Mouse (Mus musculus) forebrain, postnatal 0 days (tissue): ENCODE measurements around the gene Zfp362. TPM values are rescaled to one million over a fixed set of nuclear protein-coding genes. Genes with fewer than 3 reads are reported as not detected.

Experiments used
- ATAC-seq: fragments of 200-750 bp; cut with Nextera tagmentation; 2 replicates; pipeline ENCODE4 v1.8.0; 2017; ENCODE audit warnings: mild to moderate bottlenecking, moderate library complexity
- DNase-seq: peaks from one replicate; pipeline ENCODE4 v3.0.0-alpha.2; 2015
- H3K27ac ChIP-seq: fragments of 300-500 bp; sonication (generic); 2 replicates; pipeline ENCODE4 v1.5.1; 2014; ENCODE audit warnings: low read depth, mild to moderate bottlenecking, antibody characterized with exemption, low read length, moderate library complexity, mixed read lengths
- H3K27me3 ChIP-seq: fragments of 300-500 bp; sonication (generic); 2 replicates; pipeline ENCODE4 v1.6.1; 2014; ENCODE audit warnings: mild to moderate bottlenecking, low read length, mixed read lengths; ENCODE audit not compliant: insufficient read depth
- H3K36me3 ChIP-seq: fragments of 300-500 bp; sonication (generic); 2 replicates; pipeline ENCODE4 v1.6.1; 2014; ENCODE audit warnings: mild to moderate bottlenecking, moderate library complexity; ENCODE audit not compliant: insufficient read depth
- H3K4me1 ChIP-seq: fragments of 300-500 bp; sonication (generic); 2 replicates; pipeline ENCODE4 v1.6.1; 2014; ENCODE audit warnings: antibody characterized with exemption; ENCODE audit not compliant: insufficient read depth
- H3K4me2 ChIP-seq: fragments of 300-500 bp; sonication (generic); 2 replicates; pipeline ENCODE4 v1.6.1; 2014; ENCODE audit warnings: low read depth, mild to moderate bottlenecking, moderate library complexity
- H3K4me3 ChIP-seq: fragments of 300-500 bp; sonication (generic); 2 replicates; pipeline ENCODE4 v1.5.1; 2014; ENCODE audit warnings: low read depth, low read length, mixed read lengths
- H3K9ac ChIP-seq: fragments of 300-500 bp; sonication (generic); 2 replicates; pipeline ENCODE4 v1.6.1; 2014; ENCODE audit warnings: mild to moderate bottlenecking
- H3K9me3 ChIP-seq: fragments of 300-500 bp; sonication (generic); 2 replicates; pipeline ENCODE4 v1.6.1; 2016; ENCODE audit warnings: low read length
- CTCF ChIP-seq: sonication (generic); IDR thresholded peaks from 2 replicates; pipeline ENCODE4 v1.5.1; 2016; ENCODE audit warnings: antibody characterized with exemption, control low read depth, low read depth
- WGBS: fragments of 180-500 bp; shearing (Covaris S2); extraction: QIAGEN DNeasy Blood & Tissue Kit; methylation state at CpG from one replicate; pipeline ENCODE4 v1.1.7; 2014; 5-methylcytosine and 5-hydroxymethylcytosine counted together
- polyA plus RNA-seq: library from polyadenylated mRNA; unstranded; fragments of >200 nt; fragmentation: Nextera tagmentation; extraction: Ambion mirVana; gene quantifications from 2 replicates; pipeline ENCODE4 v1.2.1, GENCODE M21; 2015
- total RNA-seq: library from RNA; depleted of rRNA; stranded (reverse); fragments of >200 nt; gene quantifications from 2 replicates; pipeline ENCODE4 v1.2.3, GENCODE M21; 2014

Zfp362 gene
- total and polyA plus RNA-seq, 2 experiments from 2014 or later, result 26.9 to 29.8 TPM

DNA sequence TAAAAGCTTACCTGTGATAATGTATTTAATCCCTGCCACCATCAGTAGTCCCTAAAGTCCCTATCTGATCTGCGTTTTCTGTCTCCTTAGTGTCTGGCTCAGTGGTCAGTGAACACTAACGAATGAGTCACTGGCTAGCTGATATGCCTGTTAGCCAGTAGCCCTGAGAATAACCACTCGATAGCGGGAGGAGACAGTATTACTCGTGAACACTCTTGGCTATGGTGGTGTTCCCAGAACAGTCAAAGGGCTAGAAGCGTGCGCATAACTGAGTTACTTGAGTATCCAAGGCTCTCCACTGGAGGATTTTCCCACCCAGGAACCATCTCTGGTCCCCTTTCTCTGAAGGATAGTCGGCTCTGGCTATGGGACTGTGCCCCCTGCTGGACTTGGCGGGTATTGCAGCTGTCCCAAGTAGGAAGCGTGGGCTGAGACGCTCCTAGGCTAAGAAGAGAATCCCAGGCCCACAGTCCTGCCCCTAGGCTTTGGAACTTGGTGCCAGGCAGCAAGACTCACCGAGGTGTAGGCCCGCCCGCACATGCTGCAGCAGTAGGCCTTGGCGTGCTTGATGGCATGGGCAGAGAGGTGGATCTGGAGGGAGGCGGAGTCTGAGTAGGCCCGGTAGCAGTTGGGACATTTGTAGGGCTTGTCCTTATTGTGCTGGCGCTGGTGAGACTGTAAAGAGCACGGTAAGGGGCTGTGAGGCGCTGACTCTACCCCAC lies 29.1 kb downstream of the Zfp362 start:
- H3K27me3 ChIP-seq, result no peaks in the 10 kb centered on the region
- H3K27ac ChIP-seq, result no peak overlapping the region
- 40% methylated on average over 20 of the region's 20 CpGs for WGBS
- no peak overlapping the region for H3K4me2 ChIP-seq
- no peak overlapping the region for H3K9ac ChIP-seq
- no peaks in the 10 kb centered on the region for H3K9me3 ChIP-seq
- no peaks in the 10 kb centered on the region for H3K4me1 ChIP-seq
- DNase-seq, result peak; percentile 85
- H3K36me3 ChIP-seq, result peaks cover 74% of the 10 kb centered on the region
- peak; percentile 84 for ATAC-seq
- peak; percentile 98 for TF ChIP-seq CTCF
- H3K4me3 ChIP-seq, result no peak overlapping the region

DNA sequence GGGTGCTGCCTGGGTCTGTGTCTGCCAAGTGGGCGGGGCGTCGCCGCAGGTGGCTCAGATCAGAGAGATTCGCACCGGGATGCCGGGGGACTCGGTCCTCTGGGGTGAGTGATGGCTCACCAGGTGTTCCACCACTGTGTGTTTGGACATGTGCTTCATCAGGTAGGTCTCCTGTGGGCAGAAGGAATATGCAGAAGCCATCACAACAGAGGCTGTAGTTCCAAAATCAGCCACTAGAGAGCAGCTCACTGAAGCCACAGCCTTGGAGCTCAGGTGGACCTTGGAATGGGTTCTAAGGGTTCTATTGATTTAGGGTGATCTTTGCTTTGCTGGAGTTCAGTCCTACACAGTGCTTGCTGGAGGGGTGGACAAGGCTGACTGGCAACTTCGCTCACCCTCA lies 31.4 kb downstream of the Zfp362 start:
- no peak overlapping the region for H3K9ac ChIP-seq
- peak; percentile 82 for TF ChIP-seq CTCF
- H3K4me1 ChIP-seq, result no peaks in the 10 kb centered on the region
- ATAC-seq, result no peak
- no peak overlapping the region for H3K4me3 ChIP-seq
- no peaks in the 10 kb centered on the region for H3K9me3 ChIP-seq
- WGBS, result 93% methylated on average over 9 of the region's 9 CpGs
- H3K36me3 ChIP-seq, result peaks cover 61% of the 10 kb centered on the region
- no peak overlapping the region for H3K4me2 ChIP-seq
- DNase-seq, result peak; percentile 64
- H3K27ac ChIP-seq, result no peak overlapping the region
- no peaks in the 10 kb centered on the region for H3K27me3 ChIP-seq

- H3K4me1 ChIP-seq, result no peaks in the 10 kb centered on the region
- H3K36me3 ChIP-seq, result peaks cover 56% of the 10 kb centered on the region
- H3K9me3 ChIP-seq, result no peaks in the 10 kb centered on the region
- TF ChIP-seq CTCF, result no peak
- 88% methylated on average over 11 of the region's 11 CpGs for WGBS
- H3K27ac ChIP-seq, result no peak overlapping the region
- H3K27me3 ChIP-seq, result no peaks in the 10 kb centered on the region
- H3K4me3 ChIP-seq, result no peak overlapping the region
- H3K4me2 ChIP-seq, result no peak overlapping the region
- no peak for DNase-seq
- H3K9ac ChIP-seq, result no peak overlapping the region
- no peak for ATAC-seq
Measured at GRCm38 (mm10) chr4:128773820-128774219, 32.0 kb downstream of the Zfp362 start.

DNA sequence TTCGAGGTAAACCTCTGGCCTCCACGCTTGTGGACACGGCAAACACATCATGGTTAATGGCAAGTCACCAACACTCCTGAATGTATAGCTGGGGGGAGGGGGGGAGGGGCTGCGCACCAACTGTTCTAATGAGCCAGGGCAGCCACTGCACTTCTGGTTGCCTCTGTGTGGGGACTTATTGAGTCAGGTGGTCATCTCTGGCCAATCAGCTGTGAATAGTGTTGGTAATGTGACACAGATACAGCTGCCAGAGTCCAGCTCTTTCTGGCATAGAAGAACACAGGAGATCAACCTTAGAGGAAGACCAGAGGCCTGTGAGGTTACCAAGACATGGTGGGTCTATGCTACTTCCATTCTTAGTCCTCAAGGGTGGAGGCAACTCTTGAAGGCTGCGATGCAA lies 35.1 kb downstream of the Zfp362 start:
- H3K9me3 ChIP-seq, result no peaks in the 10 kb centered on the region
- H3K36me3 ChIP-seq, result peaks cover 26% of the 10 kb centered on the region
- H3K4me1 ChIP-seq, result no peaks in the 10 kb centered on the region
- H3K4me2 ChIP-seq, result no peak overlapping the region
- DNase-seq (no peak), ATAC-seq (no peak)
- no peak overlapping the region for H3K4me3 ChIP-seq
- TF ChIP-seq CTCF, result no peak
- WGBS, result 82% methylated on average over 5 of the region's 5 CpGs
- no peaks in the 10 kb centered on the region for H3K27me3 ChIP-seq
- no peak overlapping the region for H3K27ac ChIP-seq
- H3K9ac ChIP-seq, result no peak overlapping the region

- H3K36me3 ChIP-seq, result peaks cover 17% of the 10 kb centered on the region
- DNase-seq (no peak), ATAC-seq (no peak)
- H3K4me3 ChIP-seq, result no peak overlapping the region
- no peaks in the 10 kb centered on the region for H3K9me3 ChIP-seq
- H3K4me1 ChIP-seq, result no peaks in the 10 kb centered on the region
- 82% methylated on average over 13 of the region's 13 CpGs for WGBS
- H3K4me2 ChIP-seq, result no peak overlapping the region
- no peak overlapping the region for H3K27ac ChIP-seq
- no peaks in the 10 kb centered on the region for H3K27me3 ChIP-seq
- no peak for TF ChIP-seq CTCF
- H3K9ac ChIP-seq, result no peak overlapping the region
Measured at GRCm38 (mm10) chr4:128769569-128770355, 36.1 kb downstream of the Zfp362 start.

- Histone ChIP-seq H3K9me3 (no peaks in the 10 kb centered on the region), H3K27me3 (no peaks in the 10 kb centered on the region), H3K4me3 (no peak overlapping the region), H3K4me1 (no peaks in the 10 kb centered on the region), H3K27ac (no peak overlapping the region), H3K36me3 (0 out of 2 replicates have a peak, but pooled peaks cover 3% of the 10 kb centered on the region), H3K4me2 (no peak overlapping the region), H3K9ac (no peak overlapping the region)
- no peak for ATAC-seq
- no peak for TF ChIP-seq CTCF
- 79% methylated on average over 13 of the region's 13 CpGs for WGBS
- DNase-seq, result no peak
Measured at GRCm38 (mm10) chr4:128768120-128768519, 37.7 kb downstream of the Zfp362 start.

GRCm38 (mm10) chr4:128766929-128767328 lies 38.9 kb downstream of the Zfp362 start:
- Histone ChIP-seq H3K4me3 (no peak overlapping the region), H3K36me3 (no peaks in the 10 kb centered on the region), H3K4me1 (no peaks in the 10 kb centered on the region), H3K27ac (no peak overlapping the region), H3K27me3 (no peaks in the 10 kb centered on the region), H3K9me3 (no peaks in the 10 kb centered on the region), H3K9ac (no peak overlapping the region), H3K4me2 (no peak overlapping the region)
- no peak for DNase-seq
- no peak for ATAC-seq
- WGBS, result 94% methylated on average over 20 of the region's 20 CpGs
- no peak for TF ChIP-seq CTCF
